Mouse (Mus musculus) cerebellum, adult 2 months (tissue): ENCODE measurements at regions not wholly inside any gene's neighbourhood (a gene's known extent, or its start where the extent isn't known, plus 50 kb on each side); places are given as distances from the start of the nearest gene placed in this dataset.
A peak's percentile ranks its signal among the peaks of the same experiment; 100 is the strongest.

ENCODE experiments used
- DNase-seq, 2 experiments: peaks; one replicate each; pipeline ENCODE4 v3.0.0; 2021
- H3K27ac ChIP-seq: fragments of 200-500 bp; 2 replicates; pipeline ENCODE4 v1.5.1; 2012; ENCODE audit warnings: low read length, control low read depth, inconsistent platforms; ENCODE audit not compliant: insufficient read depth
- H3K27me3 ChIP-seq: fragments of 200-500 bp; 2 replicates; pipeline ENCODE4 v1.6.1; 2012; ENCODE audit warnings: inconsistent platforms, mild to moderate bottlenecking, low read length, moderate library complexity; ENCODE audit not compliant: control insufficient read depth, insufficient read depth
- H3K4me1 ChIP-seq: fragments of 200-500 bp; 2 replicates; pipeline ENCODE4 v1.6.1; 2011; ENCODE audit warnings: low read length; ENCODE audit not compliant: control insufficient read depth, insufficient read depth
- H3K4me3 ChIP-seq: fragments of 200-500 bp; replicated peaks from 2 replicates; pipeline ENCODE3; 2011; ENCODE audit warnings: mild to moderate bottlenecking, low read depth, low read length, control low read depth; ENCODE audit not compliant: insufficient read depth
- CTCF ChIP-seq: fragments of 200-500 bp; IDR thresholded peaks from 2 replicates; pipeline ENCODE4 v1.5.1; 2011; ENCODE audit warnings: low read depth, mild to moderate bottlenecking, control low read depth, low read length, moderate library complexity, borderline replicate concordance; ENCODE audit not compliant: insufficient read depth
- POLR2A ChIP-seq: fragments of 200-500 bp; IDR thresholded peaks from 2 replicates; pipeline ENCODE4 v1.6.1; 2011; ENCODE audit warnings: low read length, control low read depth, borderline replicate concordance; ENCODE audit not compliant: insufficient read depth
- WGBS: fragments of 180-500 bp; shearing (Covaris S2); methylation state at CpG from one replicate; pipeline ENCODE4 v1.1.7; 2018; 5-methylcytosine and 5-hydroxymethylcytosine counted together

DNA sequence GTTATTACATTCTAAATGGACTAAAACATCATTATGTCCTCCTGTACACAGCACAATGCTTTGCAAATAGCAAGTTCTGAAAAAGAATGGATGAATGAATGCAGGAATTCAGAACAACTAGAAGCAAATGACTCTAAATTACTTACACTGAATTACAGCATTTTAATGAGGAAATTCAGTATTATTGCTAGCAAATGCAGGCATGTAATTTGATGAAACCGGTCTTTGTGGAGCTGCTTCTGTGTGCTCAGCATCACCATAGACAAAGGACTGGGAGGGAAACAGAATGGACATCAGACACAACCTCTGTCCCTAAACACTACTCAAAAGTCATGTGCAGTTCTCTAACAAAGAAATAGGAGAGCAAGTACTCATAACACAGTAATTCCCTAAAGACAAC, 137.4 kb upstream of the Cdyl start:
- TF ChIP-seq POLR2A: no peak
- no peak for TF ChIP-seq CTCF
- no peak overlapping the region for H3K4me3 ChIP-seq
- H3K27me3 ChIP-seq: no peaks in the 10 kb centered on the region
- H3K4me1 ChIP-seq: no peaks in the 10 kb centered on the region
- 95% methylated on average over 1 of the region's 1 CpGs for WGBS
- H3K27ac ChIP-seq: no peak overlapping the region
- DNase-seq: no peak

DNA sequence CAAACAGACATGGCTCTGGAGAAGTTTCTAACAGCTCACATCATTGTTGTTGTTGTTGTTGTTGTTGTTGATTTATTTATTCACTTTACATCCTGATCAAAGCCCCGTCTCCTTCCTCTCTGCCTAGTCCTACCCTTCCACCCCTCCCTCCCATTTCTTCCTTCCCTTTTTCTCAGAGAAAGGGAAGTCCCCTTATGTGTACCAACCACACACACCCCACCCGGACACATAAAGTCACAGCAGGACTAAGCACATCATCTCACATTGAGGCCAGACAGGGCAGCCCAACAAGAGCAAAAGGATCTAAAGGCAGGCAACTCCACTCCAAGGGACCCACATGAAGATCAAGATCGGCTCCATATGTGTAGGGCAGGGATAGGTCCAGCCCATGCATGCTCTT, 130.1 kb upstream of the Cdyl start:
- no peaks in the 10 kb centered on the region for H3K27me3 ChIP-seq
- no peak for DNase-seq
- H3K4me3 ChIP-seq: no peak overlapping the region
- no peak for TF ChIP-seq CTCF
- no peak for TF ChIP-seq POLR2A
- WGBS: 94% methylated on average over 3 of the region's 3 CpGs
- no peaks in the 10 kb centered on the region for H3K4me1 ChIP-seq
- no peak overlapping the region for H3K27ac ChIP-seq

DNA sequence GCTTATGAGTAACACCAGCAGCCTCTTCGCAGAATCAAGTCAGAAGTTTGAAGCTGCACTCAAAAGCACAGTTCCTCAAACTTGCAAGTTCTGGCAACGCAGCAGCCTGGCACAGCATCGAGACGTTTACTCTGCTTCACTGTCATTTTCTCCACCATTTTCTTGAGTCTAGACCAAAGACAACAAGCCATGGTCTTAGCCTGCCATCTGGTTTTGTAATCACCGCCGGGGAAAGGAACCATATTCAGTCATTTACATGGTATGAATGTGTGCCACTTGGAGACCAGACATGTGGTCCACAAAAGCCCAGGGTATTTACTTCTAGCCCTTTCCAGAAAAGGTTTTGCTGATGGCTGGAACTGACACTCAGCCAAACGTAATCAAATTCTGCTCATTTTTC, 122.5 kb upstream of the Cdyl start:
- Histone ChIP-seq H3K27ac (no peak overlapping the region), H3K4me1 (peaks cover 9% of the 10 kb centered on the region), H3K27me3 (no peaks in the 10 kb centered on the region), H3K4me3 (no peak overlapping the region)
- 62% methylated on average over 7 of the region's 7 CpGs for WGBS
- TF ChIP-seq CTCF (no peak), POLR2A (no peak)
- no peak for DNase-seq

DNA sequence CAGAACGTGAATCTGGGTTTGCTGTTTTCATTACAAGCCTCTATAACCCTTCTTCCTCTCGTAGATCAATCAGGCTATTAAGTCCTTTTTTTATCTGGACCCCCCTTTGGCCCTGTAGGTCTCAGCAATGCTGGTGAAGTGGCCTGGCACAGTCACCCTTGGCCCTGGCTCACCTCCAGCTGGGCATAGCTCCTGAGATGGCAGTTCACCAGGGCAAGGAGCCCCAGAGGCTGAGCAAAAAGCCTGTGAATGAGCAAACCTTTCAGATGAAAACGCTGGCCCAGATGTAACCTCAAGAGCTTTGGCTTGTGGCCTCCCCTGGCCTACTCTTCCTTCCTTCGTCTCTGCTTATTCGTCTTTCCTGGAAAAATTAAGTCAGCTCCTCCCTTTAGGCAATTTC, 121.7 kb upstream of the Cdyl start:
- H3K27ac ChIP-seq: no peak overlapping the region
- TF ChIP-seq POLR2A: no peak
- TF ChIP-seq CTCF: no peak
- no peaks in the 10 kb centered on the region for H3K27me3 ChIP-seq
- peak; percentile 72 to 73 for DNase-seq
- no peak overlapping the region for H3K4me3 ChIP-seq
- WGBS: 27% methylated on average over 5 of the region's 5 CpGs
- peaks cover 9% of the 10 kb centered on the region for H3K4me1 ChIP-seq

DNA sequence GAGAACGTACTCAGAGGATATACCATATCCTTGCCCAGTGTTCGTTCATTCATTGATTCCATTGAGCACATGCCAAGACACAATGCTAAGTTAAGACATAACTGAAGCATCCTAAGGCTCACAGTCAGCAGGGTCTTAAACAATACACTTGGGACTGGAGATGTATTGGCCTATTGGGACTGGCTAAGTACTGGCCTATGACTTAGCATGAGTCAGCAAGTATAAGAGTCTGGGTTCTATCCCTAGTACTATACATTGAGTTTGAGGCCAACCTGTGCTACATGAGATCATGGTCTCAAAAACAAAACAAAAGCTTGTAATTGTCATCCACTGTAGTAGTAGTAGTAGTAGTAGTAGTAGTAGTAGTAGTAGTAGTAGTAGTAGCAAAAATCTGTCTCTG, 119.2 kb upstream of the Cdyl start:
- Histone ChIP-seq H3K4me3 (no peak overlapping the region), H3K4me1 (peaks cover 9% of the 10 kb centered on the region), H3K27ac (no peak overlapping the region), H3K27me3 (no peaks in the 10 kb centered on the region)
- WGBS: 89% methylated on average over 2 of the region's 2 CpGs
- TF ChIP-seq POLR2A: no peak
- no peak for TF ChIP-seq CTCF
- no peak for DNase-seq

DNA sequence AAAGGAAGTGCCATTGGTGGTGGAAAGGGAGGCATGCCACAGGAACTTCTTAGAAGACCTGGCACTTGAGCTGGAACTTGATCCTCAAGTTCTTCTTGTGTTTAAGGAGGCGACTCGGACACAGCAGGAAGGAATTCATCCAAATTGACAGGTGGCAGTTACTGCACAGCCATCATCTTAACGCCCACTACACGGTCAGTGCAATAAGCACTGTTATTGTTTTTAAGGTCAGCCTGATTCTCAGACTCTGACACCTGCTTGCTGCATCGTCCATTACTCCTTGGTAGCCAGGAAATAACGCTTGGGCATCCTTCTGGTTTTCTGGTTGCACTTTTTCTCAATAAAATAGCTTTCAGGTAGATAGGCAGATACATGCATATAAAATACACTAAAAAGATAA, 118.6 kb upstream of the Cdyl start:
- WGBS: 69% methylated on average over 6 of the region's 6 CpGs
- DNase-seq: no peak
- peaks cover 9% of the 10 kb centered on the region for H3K4me1 ChIP-seq
- no peak overlapping the region for H3K27ac ChIP-seq
- TF ChIP-seq CTCF: no peak
- TF ChIP-seq POLR2A: no peak
- H3K4me3 ChIP-seq: no peak overlapping the region
- H3K27me3 ChIP-seq: no peaks in the 10 kb centered on the region

DNA sequence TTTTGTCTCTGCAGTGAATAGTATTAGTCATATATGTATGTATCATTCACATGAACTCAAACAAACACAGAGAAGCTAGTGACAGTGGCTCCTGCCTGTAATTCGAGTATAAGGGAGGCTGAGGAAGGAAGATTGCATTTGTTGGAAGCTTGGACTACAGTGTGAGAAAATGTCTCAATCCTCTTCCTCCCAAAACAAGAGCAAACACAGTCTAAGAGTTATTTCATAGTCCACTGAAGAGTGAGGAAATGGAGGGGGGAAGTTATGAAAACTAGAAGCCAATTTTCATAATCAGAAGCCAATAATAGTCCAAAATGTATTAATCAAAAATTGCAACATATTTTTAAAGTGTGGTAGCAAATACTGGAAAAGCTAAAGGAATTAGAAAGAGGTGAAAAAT, 95.6 kb upstream of the Cdyl start:
- WGBS: 32% methylated on average over 1 of the region's 1 CpGs
- TF ChIP-seq CTCF (no peak), POLR2A (no peak)
- H3K4me3 ChIP-seq: no peak overlapping the region
- no peaks in the 10 kb centered on the region for H3K4me1 ChIP-seq
- H3K27me3 ChIP-seq: no peaks in the 10 kb centered on the region
- DNase-seq: no peak
- H3K27ac ChIP-seq: no peak overlapping the region

DNA sequence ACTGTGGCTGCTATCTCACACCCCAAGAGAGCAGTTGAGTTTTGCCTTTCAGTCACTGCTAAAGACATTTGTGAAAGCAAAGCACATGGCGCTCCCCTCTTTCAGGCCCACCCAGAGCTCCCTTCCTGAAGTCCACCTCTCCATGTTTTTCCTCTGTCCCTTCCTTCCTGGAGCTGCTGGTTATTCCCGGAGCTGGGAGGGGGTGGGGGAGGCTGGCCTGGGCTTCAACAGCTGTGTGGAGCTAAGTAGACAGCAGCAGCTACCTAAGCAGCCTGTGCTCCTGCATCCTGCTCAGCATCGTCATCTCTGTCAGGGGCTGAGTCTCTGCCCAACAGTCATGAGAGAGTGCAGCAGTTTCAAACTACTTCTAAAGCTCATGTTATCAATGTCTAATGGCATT, 78.0 kb upstream of the Cdyl start:
- Histone ChIP-seq H3K27ac (no peak overlapping the region), H3K4me1 (no peaks in the 10 kb centered on the region), H3K4me3 (no peak overlapping the region), H3K27me3 (no peaks in the 10 kb centered on the region)
- WGBS: 28% methylated on average over 3 of the region's 3 CpGs
- no peak for DNase-seq
- no peak for TF ChIP-seq CTCF
- TF ChIP-seq POLR2A: no peak
